Comparison of ENCODE assay signal across 28 mouse cellular contexts in the genomic region with DNA sequence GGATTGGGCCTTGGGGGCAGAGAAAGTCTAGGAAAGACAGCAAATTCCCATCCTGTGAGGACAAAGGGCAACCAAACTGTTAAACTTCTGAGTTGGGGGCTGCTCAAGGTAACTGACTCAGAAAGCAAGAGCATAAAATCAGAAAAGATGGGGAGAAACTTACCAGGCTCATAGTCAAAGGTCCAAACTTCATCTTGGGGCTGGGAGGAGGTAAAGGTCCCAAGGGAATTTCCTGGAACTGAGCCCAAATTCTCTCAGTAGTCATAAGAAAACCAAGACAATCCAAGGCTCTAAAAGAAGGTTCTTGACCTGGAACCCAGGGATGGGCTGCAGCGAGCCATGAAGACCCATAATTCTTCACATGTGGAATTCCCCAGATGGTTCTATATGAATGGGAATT. TPM values are rescaled to one million over a fixed set of nuclear protein-coding genes. Genes with fewer than 3 reads are reported as not detected.
DNase-seq lines count a peak whose midpoint lies in the region; ATAC-seq and TF ChIP-seq lines count a peak whose summit lies in the region.
"Had no signal": no experiment of that assay in that cellular context is flagged by ENCODE, and none has a peak within 500 bp of the region (broad histone marks: within the 10 kb centered on the region; RNA-seq: fewer than 3 reads in every experiment).

No protein-coding gene starts in this region.

- H3K4me1 ChIP-seq in kidney, embryonic 16.5 days (ENCODE audit: insufficient read depth, low read length): no peaks in the 10 kb centered on the region
- H3K4me1 ChIP-seq in kidney, embryonic 14.5 days (ENCODE audit: control insufficient read depth, insufficient read depth, low read length): no peaks in the 10 kb centered on the region
- H3K4me1 ChIP-seq in small intestine, adult 2 months (ENCODE audit: control insufficient read depth, insufficient read depth, insufficient read length, low read length): peaks cover 10% of the 10 kb centered on the region; the same call in 1 of the 2 replicates
- H3K4me1 ChIP-seq: embryonic facial prominence, embryonic 10.5 days; embryonic facial prominence, embryonic 13.5 days; forebrain, embryonic 13.5 days; heart, embryonic 10.5 days; heart, embryonic 13.5 days had no signal

- peak; percentile 51 for DNase-seq in kidney, adult 11 months
- DNase-seq in kidney, adult 9 months: peak; percentile 86
- peak; percentile 29 for DNase-seq in 3T3-L1 (ENCODE audit: low read depth, low spot score)
- DNase-seq in lung, postnatal 10 days: no peak
- DNase-seq: adrenal gland, adult 8-10 months; adrenal gland, postnatal 25 days; cerebellum, adult 11-12 months; cerebellum, adult 8-10 months; cerebellum, postnatal 10 days; cerebellum, postnatal 36 days; embryo, embryonic 11 days; gastrocnemius, postnatal 10 days; gastrocnemius, postnatal 36 days; heart, adult 2 months; heart, postnatal 14 days; heart, postnatal 4 days had no signal

- H3K27me3 ChIP-seq in kidney, embryonic 16.5 days (ENCODE audit: insufficient read depth, low read length): no peaks in the 10 kb centered on the region
- no peaks in the 10 kb centered on the region for H3K27me3 ChIP-seq in kidney, embryonic 14.5 days (ENCODE audit: control insufficient read depth, insufficient read depth, low read length)
- no peaks in the 10 kb centered on the region for H3K27me3 ChIP-seq in small intestine, adult 2 months (ENCODE audit: control insufficient read depth, insufficient read depth, low read length)
- H3K27me3 ChIP-seq: embryonic facial prominence, embryonic 13.5 days; forebrain, embryonic 13.5 days; heart, embryonic 13.5 days had no signal

- H3K4me3 ChIP-seq in kidney, embryonic 16.5 days (ENCODE audit: low read length): no peak overlapping the region
- no peak overlapping the region for H3K4me3 ChIP-seq in kidney, embryonic 14.5 days (ENCODE audit: low read length)
- H3K4me3 ChIP-seq in small intestine, adult 2 months (ENCODE audit: low read depth, low read length): no peak overlapping the region
- H3K4me3 ChIP-seq: embryonic facial prominence, embryonic 10.5 days; embryonic facial prominence, embryonic 13.5 days; erythroblast, embryonic 14.5 days; forebrain, embryonic 13.5 days; heart, adult 2 months; heart, embryonic 10.5 days; heart, embryonic 13.5 days had no signal

- no peak for ATAC-seq in kidney, embryonic 16.5 days (ENCODE audit: low FRiP score, low TSS enrichment)
- no peak for ATAC-seq in kidney, embryonic 14.5 days (ENCODE audit: low FRiP score, low TSS enrichment)
- ATAC-seq: CD4-positive, CD25-positive, alpha-beta regulatory T cell, adult 4 months; forebrain, embryonic 13.5 days; forebrain, embryonic 16.5 days had no signal

- peaks cover 36% of the 10 kb centered on the region for H3K36me3 ChIP-seq in kidney, embryonic 16.5 days (ENCODE audit: insufficient read depth, low read length)
- peaks cover 35% of the 10 kb centered on the region for H3K36me3 ChIP-seq in kidney, embryonic 14.5 days (ENCODE audit: control insufficient read depth, insufficient read depth, low read length)
- H3K36me3 ChIP-seq in small intestine, adult 2 months (ENCODE audit: control insufficient read depth, insufficient read depth, low read length): peaks cover 32% of the 10 kb centered on the region

- H3K4me2 ChIP-seq in kidney, embryonic 16.5 days (replicated peaks; ENCODE audit: low read depth, low read length): no peak overlapping the region
- no peak overlapping the region for H3K4me2 ChIP-seq in kidney, embryonic 14.5 days (replicated peaks; ENCODE audit: low read depth, low read length)
- H3K4me2 ChIP-seq: embryonic facial prominence, embryonic 13.5 days; forebrain, embryonic 13.5 days; heart, embryonic 13.5 days; hindbrain, embryonic 14.5 days had no signal

- WGBS in kidney, embryonic 16.5 days: 93% methylated on average over 1 of the region's 1 CpGs
- 100% methylated on average over 1 of the region's 1 CpGs for WGBS in kidney, embryonic 14.5 days
- WGBS in small intestine, adult 2 months: 36% methylated on average over 1 of the region's 1 CpGs

- no peak overlapping the region for H3K9ac ChIP-seq in kidney, embryonic 16.5 days (replicated peaks; ENCODE audit: low read length)
- no peak overlapping the region for H3K9ac ChIP-seq in kidney, embryonic 14.5 days (ENCODE audit: low read depth, low read length)
- H3K9ac ChIP-seq: embryonic facial prominence, embryonic 13.5 days; forebrain, embryonic 13.5 days; heart, embryonic 13.5 days; hindbrain, embryonic 14.5 days had no signal

- TF ChIP-seq POLR2A in small intestine, adult 2 months (IDR thresholded peaks at IDR 0.05; ENCODE audit: low read depth, low read length): no peak

- H3K27ac ChIP-seq in kidney, embryonic 16.5 days (ENCODE audit: low read length): no peak overlapping the region
- no peak overlapping the region for H3K27ac ChIP-seq in kidney, embryonic 14.5 days (ENCODE audit: low read depth, low read length)
- peak overlapping the region; percentile 87 for H3K27ac ChIP-seq in small intestine, adult 2 months (ENCODE audit: insufficient read depth, low read depth, low read length)
- H3K27ac ChIP-seq: embryonic facial prominence, embryonic 10.5 days; embryonic facial prominence, embryonic 13.5 days; forebrain, embryonic 13.5 days; heart, adult 2 months; heart, embryonic 10.5 days; heart, embryonic 13.5 days; hindbrain, embryonic 14.5 days had no signal

- H3K9me3 ChIP-seq in kidney, embryonic 16.5 days (ENCODE audit: low read length): no peaks in the 10 kb centered on the region
- no peaks in the 10 kb centered on the region for H3K9me3 ChIP-seq in kidney, embryonic 14.5 days (ENCODE audit: control insufficient read depth, low read length)
- H3K9me3 ChIP-seq: embryonic facial prominence, embryonic 10.5 days; embryonic facial prominence, embryonic 13.5 days; forebrain, embryonic 13.5 days; heart, embryonic 10.5 days; heart, embryonic 13.5 days had no signal

- TF ChIP-seq CTCF in small intestine, adult 2 months (IDR thresholded peaks at IDR 0.05; ENCODE audit: extremely low read depth, insufficient read length, insufficient replicate concordance, low read depth, low read length): no peak

RNA-seq across cellular contexts. Expression of a gene that starts 9.2 kb away (rescaled TPM):
- polyA plus RNA-seq in kidney, embryonic 16.5 days (2015; fragmentation: Nextera tagmentation; extraction: Ambion mirVana): 33.0 and 36.0 TPM in 2 replicates
- polyA plus RNA-seq in kidney, embryonic 14.5 days (2014; fragmentation: Nextera tagmentation; extraction: Ambion mirVana): 18.5 and 26.0 TPM in 2 replicates
- polyA plus RNA-seq in small intestine, adult 2 months (2012; rRNA removed): 48.3 and 148 TPM in 2 replicates

RNA-seq across cellular contexts. Expression of a gene that starts 9.3 kb away (rescaled TPM):
- 29.2 and 30.1 TPM in 2 replicates for polyA plus RNA-seq in kidney, embryonic 16.5 days (2015; fragmentation: Nextera tagmentation; extraction: Ambion mirVana)
- 16.7 and 21.1 TPM in 2 replicates for polyA plus RNA-seq in kidney, embryonic 14.5 days (2014; fragmentation: Nextera tagmentation; extraction: Ambion mirVana)
- polyA plus RNA-seq in small intestine, adult 2 months (2012; rRNA removed): 5.5 and 16.2 TPM in 2 replicates

RNA-seq across cellular contexts. Expression of a gene that starts 9.4 kb away (rescaled TPM):
- 57.4 and 63.8 TPM in 2 replicates for polyA plus RNA-seq in kidney, embryonic 16.5 days (2015; fragmentation: Nextera tagmentation; extraction: Ambion mirVana)
- 18.1 and 34.4 TPM in 2 replicates for polyA plus RNA-seq in kidney, embryonic 14.5 days (2014; fragmentation: Nextera tagmentation; extraction: Ambion mirVana)
- polyA plus RNA-seq in small intestine, adult 2 months (2012; rRNA removed): 0.74 and 1.1 TPM in 2 replicates

RNA-seq across cellular contexts. Expression of a gene that starts 9.4 kb away (rescaled TPM):
- polyA plus RNA-seq in kidney, embryonic 16.5 days (2015; fragmentation: Nextera tagmentation; extraction: Ambion mirVana): 153 and 169 TPM in 2 replicates
- 125 and 129 TPM in 2 replicates for polyA plus RNA-seq in kidney, embryonic 14.5 days (2014; fragmentation: Nextera tagmentation; extraction: Ambion mirVana)
- 147 and 193 TPM in 2 replicates for polyA plus RNA-seq in small intestine, adult 2 months (2012; rRNA removed)

RNA-seq across cellular contexts. Expression of a gene that starts 18.4 kb away (rescaled TPM):
- polyA plus RNA-seq in kidney, embryonic 16.5 days (2015; fragmentation: Nextera tagmentation; extraction: Ambion mirVana): 96.3 and 102 TPM in 2 replicates
- polyA plus RNA-seq in kidney, embryonic 14.5 days (2014; fragmentation: Nextera tagmentation; extraction: Ambion mirVana): 31.6 and 32.1 TPM in 2 replicates
- 107 and 188 TPM in 2 replicates for polyA plus RNA-seq in small intestine, adult 2 months (2012; rRNA removed)
